Comparison of ENCODE assay signal across 1 mouse cellular context in the genomic region with DNA sequence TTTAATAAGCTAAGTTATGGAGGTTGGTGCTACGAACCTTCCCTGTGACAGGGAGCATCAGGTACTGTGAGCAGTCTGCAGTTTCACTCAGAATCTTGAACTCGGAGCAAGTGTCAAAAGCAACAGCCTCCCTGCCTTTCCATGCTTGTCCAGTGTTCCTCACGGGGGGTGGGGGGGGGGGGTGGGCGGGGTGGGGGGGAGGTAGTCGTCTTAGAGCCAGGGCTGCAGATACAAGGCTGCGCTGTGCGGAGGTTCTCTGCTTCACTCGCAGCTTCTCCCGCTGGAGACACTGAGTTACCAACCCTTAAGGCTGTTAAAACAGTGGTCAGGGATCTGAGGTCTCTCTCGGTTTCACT.
TF ChIP-seq lines count a peak whose summit lies in the region.

No protein-coding gene starts in this region.

TF ChIP-seq in MEL, 35 proteins besides CTCF, POLR2A, EP300 and RAD21:
- TF ChIP-seq TBP (IDR thresholded peaks at IDR 0.05; ENCODE audit: low read depth, low read length) (no peak), UBTF (IDR thresholded peaks at IDR 0.05; ENCODE audit: borderline replicate concordance, insufficient read depth, low read depth, low read length) (no peak), ZKSCAN1 (IDR thresholded peaks at IDR 0.05; ENCODE audit: low read depth, low read length) (no peak), MYB (IDR thresholded peaks at IDR 0.05; ENCODE audit: low read depth, low read length) (no peak), NRF1 (IDR thresholded peaks at IDR 0.05; ENCODE audit: insufficient read depth, low read depth, low read length, poor library complexity, severe bottlenecking) (no peak), CHD2 (IDR thresholded peaks at IDR 0.05; ENCODE audit: low read length) (no peak), ETS1 (IDR thresholded peaks at IDR 0.05; ENCODE audit: low read depth, low read length) (no peak), SIN3A (IDR thresholded peaks at IDR 0.05; ENCODE audit: low read length) (peak; percentile 37; the same call in 1 of the 2 replicates)
